Mouse (Mus musculus) olfactory bulb, adult 2 months (tissue): ENCODE measurements at regions not wholly inside any gene's neighbourhood (a gene's known extent, or its start where the extent isn't known, plus 50 kb on each side); places are given as distances from the start of the nearest gene placed in this dataset.

Experiments
- CTCF ChIP-seq: fragments of 200-500 bp; IDR thresholded peaks from 2 replicates; pipeline ENCODE4 v1.5.1; 2012; ENCODE audit warnings: low read depth, mild to moderate bottlenecking, low read length, moderate library complexity; ENCODE audit not compliant: insufficient read depth
- POLR2A ChIP-seq: fragments of 200-500 bp; IDR thresholded peaks from 2 replicates; pipeline ENCODE4 v1.6.1; 2012; ENCODE audit warnings: mild to moderate bottlenecking, low read depth, low read length, moderate library complexity; ENCODE audit not compliant: insufficient read depth

DNA sequence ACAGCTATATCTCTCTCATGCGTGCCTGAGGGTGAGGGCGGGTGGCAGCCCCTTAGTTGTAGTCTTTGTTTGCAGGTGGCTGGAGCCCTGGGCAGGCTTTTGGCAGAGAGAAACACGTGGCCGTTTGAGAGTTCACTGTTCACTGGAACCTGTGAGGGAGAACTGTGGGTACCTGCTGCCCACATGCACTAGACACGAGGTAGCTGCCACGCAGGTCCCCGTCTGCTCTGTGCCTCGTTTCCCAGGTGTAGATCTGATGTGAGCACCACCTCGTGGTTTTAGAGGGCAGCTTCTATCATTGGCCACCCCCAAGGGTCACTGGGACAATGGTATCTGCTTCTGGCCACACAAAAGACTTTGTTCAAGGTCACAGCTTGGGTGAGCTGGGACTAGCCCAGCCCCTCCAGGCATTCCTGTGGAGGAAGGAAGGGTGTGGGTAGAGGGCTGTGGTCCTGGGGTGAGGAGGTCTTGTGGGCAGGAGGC is 92.5 kb downstream of the Mn1 start:
- no peak for TF ChIP-seq CTCF
- no peak for TF ChIP-seq POLR2A
